Mouse (Mus musculus): ENCODE measurements around the gene Prmt7.

DNA sequence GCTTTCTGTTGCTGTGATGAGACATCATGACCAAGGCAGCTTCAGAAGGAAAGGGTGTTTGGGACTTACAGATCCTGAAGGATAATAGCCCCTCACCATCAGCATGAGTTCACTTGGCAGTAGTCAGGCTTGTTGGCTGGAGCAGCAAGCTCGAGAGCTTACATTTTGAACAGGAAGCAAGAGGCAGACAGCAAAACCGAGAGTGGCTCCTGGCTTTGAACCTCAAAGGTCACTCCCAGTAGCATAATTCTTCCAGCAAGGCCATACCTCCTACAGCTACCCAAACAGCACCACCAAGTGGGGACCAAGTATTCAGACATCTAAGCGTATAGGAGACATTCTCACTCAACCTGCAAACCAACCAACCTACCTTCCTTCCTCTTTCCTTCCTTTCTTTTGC lies 22.0 kb downstream of the Prmt7 start:
- no peak for TF ChIP-seq CTCF (conservative IDR thresholded peaks at IDR 0.05; ENCODE audit: insufficient read depth, insufficient read length, low read depth, low read length)
- TF ChIP-seq POLR2A (IDR thresholded peaks at IDR 0.05; ENCODE audit: low read depth, low read length), result no peak
